Mouse (Mus musculus) C2C12 (cell line): ENCODE data around the gene Pign.
A peak's percentile ranks its signal among the peaks of the same experiment; 100 is the strongest.

Experiments used
- CEBPB ChIP-seq: IDR thresholded peaks from one replicate; pipeline ENCODE4 v1.6.1; 2011; ENCODE audit warnings: low read depth, mild to moderate bottlenecking, control low read depth, moderate library complexity
- CTCF ChIP-seq: IDR thresholded peaks from one replicate; pipeline ENCODE4 v1.5.1; 2011; ENCODE audit not compliant: control insufficient read depth, insufficient read depth, insufficient read length
- FOSL1 ChIP-seq: IDR thresholded peaks from one replicate; pipeline ENCODE4 v1.8.0; 2011; ENCODE audit warnings: mild to moderate bottlenecking, low read length; ENCODE audit not compliant: poor library complexity, insufficient read depth, severe bottlenecking
- MAX ChIP-seq: IDR thresholded peaks from one replicate; pipeline ENCODE4 v1.6.1; 2011; ENCODE audit warnings: mild to moderate bottlenecking, control low read depth
- MYOG ChIP-seq: IDR thresholded peaks from one replicate; pipeline ENCODE4 v1.6.1; 2011; ENCODE audit not compliant: control insufficient read depth, insufficient read length; ENCODE audit errors: extremely low read depth
- USF1 ChIP-seq: IDR thresholded peaks from one replicate; pipeline ENCODE4 v1.6.1; 2011; ENCODE audit warnings: low read depth, mild to moderate bottlenecking, control low read depth, moderate library complexity

DNA sequence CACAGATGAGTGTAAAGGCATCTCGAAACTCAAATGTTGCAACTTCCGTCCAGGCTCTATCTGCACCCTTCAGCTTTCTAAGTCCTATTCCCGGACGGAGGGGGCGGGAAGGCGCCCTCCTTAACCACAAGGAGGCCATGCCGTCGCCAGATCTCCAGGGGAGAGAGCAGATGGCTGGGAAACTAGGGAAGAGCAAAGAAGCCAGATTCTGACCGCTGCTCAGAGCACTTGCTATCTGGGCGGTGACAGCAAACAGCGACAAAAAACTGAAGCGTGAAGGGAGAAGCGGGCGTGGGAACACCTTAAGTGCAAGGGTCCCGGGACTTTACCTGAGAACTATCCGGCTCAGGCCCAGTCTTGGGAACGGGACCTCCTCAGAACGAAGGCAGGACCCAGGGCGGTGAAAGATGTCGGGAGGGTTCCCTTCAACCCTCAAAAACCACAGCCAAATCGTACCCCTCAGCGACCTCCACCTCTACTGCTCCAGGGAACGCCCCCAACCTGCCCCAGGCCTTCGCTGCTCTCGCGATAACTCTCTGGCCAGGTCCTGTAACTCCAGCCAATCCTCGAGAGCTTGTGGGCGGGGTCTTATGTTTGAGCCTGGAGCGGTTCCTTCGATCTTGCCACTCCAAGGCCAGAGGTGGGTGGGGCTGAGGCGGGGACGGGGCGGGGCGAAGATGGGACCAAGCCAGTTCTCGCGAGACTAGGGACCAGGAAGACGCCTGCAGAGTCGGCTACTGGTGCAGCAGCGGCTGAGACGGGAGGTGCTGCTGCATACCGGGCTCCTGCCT lies at the start of gene Pign, which contains the start of gene Relch:
- no peak for TF ChIP-seq USF1
- TF ChIP-seq CTCF = no peak
- no peak for TF ChIP-seq MYOG
- TF ChIP-seq FOSL1 = no peak
- peak; percentile 30 for TF ChIP-seq MAX
- TF ChIP-seq CEBPB = peak; percentile 17
